ENCODE assay signal across 21 mouse cellular contexts in genomic region chr9:25683635-25684333, GRCm38 (mm10).
"Had no signal": no experiment of that assay in that cellular context is flagged by ENCODE, and none has a peak within 500 bp of the region (broad histone marks: within the 10 kb centered on the region; RNA-seq: fewer than 3 reads in every experiment).

No protein-coding gene starts in this region.

- H3K27ac ChIP-seq: liver, embryonic 13.5 days; liver, embryonic 15.5 days; lung, embryonic 15.5 days; midbrain, embryonic 10.5 days; midbrain, embryonic 12.5 days; midbrain, embryonic 15.5 days; neural tube, embryonic 12.5 days had no signal

- H3K4me1 ChIP-seq: liver, embryonic 13.5 days; liver, embryonic 15.5 days; lung, embryonic 15.5 days; midbrain, embryonic 10.5 days; midbrain, embryonic 12.5 days; midbrain, embryonic 15.5 days; neural tube, embryonic 12.5 days had no signal

- H3K9me3 ChIP-seq: liver, embryonic 13.5 days; liver, embryonic 15.5 days; lung, embryonic 15.5 days; midbrain, embryonic 10.5 days; midbrain, embryonic 12.5 days; midbrain, embryonic 15.5 days; neural tube, embryonic 12.5 days had no signal

- DNase-seq: liver, embryonic 13.5 days; liver, postnatal 0 days; lung, adult 2 months; lung, postnatal 4 days; retina, postnatal 1 day; right cerebral cortex, adult 18-20 months; right cerebral cortex, postnatal 25 days; right cerebral cortex, postnatal 4 days; spleen, adult 18-20 months; thymus, adult 18-20 months; thymus, postnatal 14 days; thymus, postnatal 36 days had no signal

- ATAC-seq: liver, postnatal 0 days; lung, postnatal 0 days; midbrain, embryonic 15.5 days had no signal

- H3K4me3 ChIP-seq: liver, embryonic 13.5 days; liver, embryonic 15.5 days; lung, embryonic 15.5 days; midbrain, embryonic 10.5 days; midbrain, embryonic 12.5 days; midbrain, embryonic 15.5 days; myocyte; neural tube, embryonic 12.5 days had no signal

- H3K27me3 ChIP-seq: liver, embryonic 13.5 days; liver, embryonic 15.5 days; lung, embryonic 15.5 days; midbrain, embryonic 12.5 days; midbrain, embryonic 15.5 days; neural tube, embryonic 12.5 days had no signal

- H3K4me2 ChIP-seq: liver, embryonic 11.5 days; liver, embryonic 13.5 days; liver, embryonic 15.5 days; lung, embryonic 15.5 days; midbrain, embryonic 12.5 days; midbrain, embryonic 15.5 days; neural tube, embryonic 12.5 days had no signal

- H3K9ac ChIP-seq: liver, embryonic 13.5 days; liver, embryonic 15.5 days; liver, postnatal 0 days; lung, embryonic 15.5 days; midbrain, embryonic 12.5 days; midbrain, embryonic 15.5 days; neural tube, embryonic 12.5 days had no signal

- H3K36me3 ChIP-seq: liver, embryonic 13.5 days; liver, embryonic 15.5 days; lung, embryonic 15.5 days; midbrain, embryonic 10.5 days; midbrain, embryonic 12.5 days; midbrain, embryonic 15.5 days; neural tube, embryonic 12.5 days had no signal
